Mouse (Mus musculus) liver, postnatal 0 days (tissue): ENCODE data around the gene Cops4. TPM values are rescaled to one million over a fixed set of nuclear protein-coding genes. Genes with fewer than 3 reads are reported as not detected.

Source experiments
- ATAC-seq: fragments of 200-750 bp; cut with Nextera tagmentation; 2 replicates; pipeline ENCODE4 v1.8.0; 2017; ENCODE audit warnings: mild to moderate bottlenecking, moderate library complexity
- DNase-seq: peaks from one replicate; pipeline ENCODE4 v3.0.0-alpha.2; 2016
- H3K27ac ChIP-seq: fragments of 300-500 bp; sonication (generic); 2 replicates; pipeline ENCODE4 v1.5.1; 2014; ENCODE audit warnings: antibody characterized with exemption, moderate library complexity, mild to moderate bottlenecking, low read depth
- H3K27me3 ChIP-seq: fragments of 300-500 bp; sonication (generic); 2 replicates; pipeline ENCODE4 v1.6.1; 2014; ENCODE audit warnings: low read length, control low read depth, mixed read lengths; ENCODE audit not compliant: insufficient read depth
- H3K36me3 ChIP-seq: fragments of 300-500 bp; sonication (generic); replicated peaks from 2 replicates; pipeline ENCODE4 v1.6.1; 2014; ENCODE audit warnings: mild to moderate bottlenecking, control low read depth, low read length, moderate library complexity, mixed read lengths; ENCODE audit not compliant: insufficient read depth
- H3K4me1 ChIP-seq: fragments of 300-500 bp; sonication (generic); 2 replicates; pipeline ENCODE4 v1.6.1; 2014; ENCODE audit warnings: antibody characterized with exemption, mild to moderate bottlenecking, control low read depth; ENCODE audit not compliant: insufficient read depth
- H3K4me2 ChIP-seq: fragments of 300-500 bp; sonication (generic); 2 replicates; pipeline ENCODE4 v1.6.1; 2014; ENCODE audit warnings: low read depth, mild to moderate bottlenecking, low read length, moderate library complexity, mixed read lengths
- H3K4me3 ChIP-seq: fragments of 300-500 bp; sonication (generic); 2 replicates; pipeline ENCODE4 v1.5.1; 2014; ENCODE audit warnings: low read depth, low read length
- H3K9ac ChIP-seq: fragments of 300-500 bp; sonication (generic); replicated peaks from 2 replicates; pipeline ENCODE4 v1.6.1; 2014; ENCODE audit warnings: mild to moderate bottlenecking, moderate library complexity
- H3K9me3 ChIP-seq: fragments of 300-500 bp; sonication (generic); 2 replicates; pipeline ENCODE4 v1.6.1; 2016; ENCODE audit warnings: mild to moderate bottlenecking, control low read depth, low read length, mixed read lengths
- CTCF ChIP-seq: sonication (generic); IDR thresholded peaks from 2 replicates; pipeline ENCODE4 v1.5.1; 2016; ENCODE audit warnings: antibody characterized with exemption, low read depth
- EP300 ChIP-seq: IDR thresholded peaks from 2 replicates; pipeline ENCODE4 v1.6.1; 2016; ENCODE audit warnings: antibody characterized with exemption, low read depth, mild to moderate bottlenecking
- WGBS: fragments of 180-500 bp; shearing (Covaris S2); extraction: QIAGEN DNeasy Blood & Tissue Kit; methylation state at CpG from one replicate; pipeline ENCODE4 v1.1.7; 2014; ENCODE audit not compliant: insufficient replicate concordance; 5-methylcytosine and 5-hydroxymethylcytosine counted together
- polyA plus RNA-seq: library from polyadenylated mRNA; unstranded; fragments of >200 nt; fragmentation: Nextera tagmentation; extraction: Ambion mirVana; gene quantifications from 2 replicates; pipeline ENCODE4 v1.2.1, GENCODE M21; 2015

The Cops4 gene
- polyA plus RNA-seq, 1 experiment from 2014 or later, result 50.1 TPM

- no peak overlapping the region for H3K4me3 ChIP-seq
- no peak for TF ChIP-seq EP300
- no peak for TF ChIP-seq CTCF
- 0 out of 2 replicates have a peak, but pooled peaks cover 4% of the 10 kb centered on the region for H3K4me1 ChIP-seq
- peak overlapping the region; percentile 57; the same call in 1 of the 2 replicates for H3K27ac ChIP-seq
- H3K4me2 ChIP-seq, result no peak overlapping the region
- WGBS, result 64% methylated on average over 2 of the region's 2 CpGs
- peaks cover 49% of the 10 kb centered on the region for H3K36me3 ChIP-seq
- DNase-seq (no peak), ATAC-seq (peak; percentile 80; the same call in 1 of the 2 replicates)
- no peaks in the 10 kb centered on the region for H3K27me3 ChIP-seq
- no peak overlapping the region for H3K9ac ChIP-seq
- no peaks in the 10 kb centered on the region for H3K9me3 ChIP-seq
Observed at GRCm38 (mm10) chr5:100548236-100548635, 30.1 kb downstream of the Cops4 start.

- H3K27ac ChIP-seq, result 0 out of 2 replicates have a peak overlapping the region, but pooled peaks have one; percentile 29
- 84% methylated on average over 4 of the region's 4 CpGs for WGBS
Observed at GRCm38 (mm10) chr5:100549311-100549710, 31.2 kb downstream of the Cops4 start.

DNA sequence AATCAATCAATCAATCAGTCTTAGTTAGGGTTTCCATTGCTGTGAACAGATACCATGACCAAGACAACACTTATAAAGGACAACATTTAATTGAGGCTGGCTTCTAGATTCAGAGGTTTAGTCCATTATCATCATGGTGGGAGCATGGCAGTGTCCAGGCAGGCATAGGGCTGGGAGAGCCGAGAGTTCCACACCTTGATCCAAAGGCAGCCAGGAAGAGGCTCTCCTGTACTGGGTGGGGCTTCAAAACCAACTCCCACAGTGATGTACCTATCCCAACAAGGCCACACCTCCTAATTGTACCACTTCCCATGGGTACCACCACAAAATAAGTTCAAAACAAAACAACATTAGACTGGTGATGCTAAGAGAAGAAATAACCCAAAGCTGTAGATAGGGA, 32.0 kb downstream of the Cops4 start:
- H3K4me2 ChIP-seq, result no peak overlapping the region
- H3K9me3 ChIP-seq, result no peaks in the 10 kb centered on the region
- 100% methylated on average over 1 of the region's 1 CpGs for WGBS
- DNase-seq (no peak), ATAC-seq (no peak)
- H3K4me3 ChIP-seq, result no peak overlapping the region
- TF ChIP-seq EP300 (no peak), CTCF (no peak)
- peaks cover 41% of the 10 kb centered on the region for H3K36me3 ChIP-seq
- no peaks in the 10 kb centered on the region for H3K27me3 ChIP-seq
- H3K9ac ChIP-seq, result no peak overlapping the region
- no peak overlapping the region for H3K27ac ChIP-seq
- 0 out of 2 replicates have a peak, but pooled peaks cover 4% of the 10 kb centered on the region for H3K4me1 ChIP-seq

More at GRCm38 (mm10) chr5:100549311-100549710, 31.2 kb downstream of the Cops4 start:
- ATAC-seq (no peak), DNase-seq (no peak)
- Histone ChIP-seq H3K4me1 (0 out of 2 replicates have a peak, but pooled peaks cover 4% of the 10 kb centered on the region), H3K4me3 (no peak overlapping the region), H3K36me3 (peaks cover 45% of the 10 kb centered on the region), H3K9ac (no peak overlapping the region), H3K9me3 (no peaks in the 10 kb centered on the region), H3K4me2 (no peak overlapping the region), H3K27me3 (no peaks in the 10 kb centered on the region)
- no peak for TF ChIP-seq CTCF
- TF ChIP-seq EP300, result no peak

DNA sequence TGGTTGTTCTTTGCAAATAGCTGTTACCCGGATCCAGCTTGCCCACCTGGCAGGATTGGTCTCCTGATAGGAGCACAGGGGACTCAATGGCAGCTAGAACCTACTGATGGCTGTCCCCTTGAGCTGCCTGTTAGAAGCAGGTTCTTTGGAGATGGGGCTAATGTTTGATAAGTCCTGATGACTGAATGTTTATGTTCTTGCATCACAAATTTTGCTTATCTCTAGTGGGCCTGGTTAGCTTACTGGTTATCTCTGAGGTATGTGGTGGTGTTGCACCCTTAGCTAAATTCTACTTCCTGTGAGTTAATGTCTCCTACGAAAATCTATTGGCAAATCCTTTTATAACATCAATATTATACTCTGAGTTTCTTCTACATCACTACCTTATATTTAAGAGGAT, 33.8 kb downstream of the Cops4 start:
- Histone ChIP-seq H3K4me3 (no peak overlapping the region), H3K9ac (no peak overlapping the region), H3K4me2 (no peak overlapping the region), H3K9me3 (no peaks in the 10 kb centered on the region), H3K27me3 (no peaks in the 10 kb centered on the region), H3K36me3 (peaks cover 39% of the 10 kb centered on the region), H3K4me1 (0 out of 2 replicates have a peak, but pooled peaks cover 4% of the 10 kb centered on the region), H3K27ac (no peak overlapping the region)
- ATAC-seq, result no peak
- TF ChIP-seq CTCF (no peak), EP300 (no peak)
- no peak for DNase-seq
- WGBS, result 53% methylated on average over 2 of the region's 2 CpGs

DNA sequence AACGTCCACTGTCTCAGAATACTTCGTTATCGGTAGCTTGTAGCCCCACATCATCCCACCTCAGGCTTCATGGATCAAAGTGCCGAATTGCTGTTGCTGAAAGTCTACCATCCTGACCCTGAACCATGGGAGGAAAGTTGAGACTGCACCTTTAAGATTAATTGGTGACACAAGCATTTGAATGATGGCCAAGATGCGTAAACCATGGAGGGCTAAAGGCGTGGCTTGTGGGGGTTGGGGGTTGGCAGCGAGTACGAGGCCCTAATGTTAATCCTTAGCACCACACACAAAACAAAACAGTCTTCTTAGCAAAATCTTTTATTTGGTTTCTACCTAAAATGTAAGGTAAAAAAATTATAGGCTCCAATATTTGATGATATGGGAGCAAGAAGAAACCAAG, 35.3 kb downstream of the Cops4 start:
- no peak for DNase-seq
- no peak for ATAC-seq
- Histone ChIP-seq H3K36me3 (peaks cover 32% of the 10 kb centered on the region), H3K27ac (no peak overlapping the region), H3K4me1 (peaks cover 9% of the 10 kb centered on the region), H3K4me3 (no peak overlapping the region), H3K9ac (no peak overlapping the region), H3K9me3 (no peaks in the 10 kb centered on the region), H3K27me3 (no peaks in the 10 kb centered on the region), H3K4me2 (no peak overlapping the region)
- TF ChIP-seq EP300 (no peak), CTCF (no peak)
- WGBS, result 61% methylated on average over 8 of the region's 8 CpGs

- WGBS, result 59% methylated on average over 14 of the region's 14 CpGs
- DNase-seq (no peak), ATAC-seq (peak; percentile 17; the same call in 1 of the 2 replicates)
- TF ChIP-seq EP300 (no peak), CTCF (no peak)
- no peak overlapping the region for H3K4me2 ChIP-seq
- no peaks in the 10 kb centered on the region for H3K9me3 ChIP-seq
- H3K27ac ChIP-seq, result no peak overlapping the region
- H3K36me3 ChIP-seq, result peaks cover 38% of the 10 kb centered on the region
- H3K4me1 ChIP-seq, result peaks cover 6% of the 10 kb centered on the region
- no peak overlapping the region for H3K4me3 ChIP-seq
- H3K27me3 ChIP-seq, result no peaks in the 10 kb centered on the region
- H3K9ac ChIP-seq, result no peak overlapping the region
Observed at GRCm38 (mm10) chr5:100557019-100557418, 38.9 kb downstream of the Cops4 start.
